Mouse (Mus musculus): ENCODE results near the gene Gm3591. TPM values are rescaled to one million over a fixed set of nuclear protein-coding genes. Genes with fewer than 3 reads are reported as not detected.

The Gm3591 gene
- 1 to 10 TPM in 1 of 2 experiments, under 1 TPM in 1; 0.24 to 1.6 TPM for polyA plus RNA-seq (2017; shearing (Covaris generic))

DNA sequence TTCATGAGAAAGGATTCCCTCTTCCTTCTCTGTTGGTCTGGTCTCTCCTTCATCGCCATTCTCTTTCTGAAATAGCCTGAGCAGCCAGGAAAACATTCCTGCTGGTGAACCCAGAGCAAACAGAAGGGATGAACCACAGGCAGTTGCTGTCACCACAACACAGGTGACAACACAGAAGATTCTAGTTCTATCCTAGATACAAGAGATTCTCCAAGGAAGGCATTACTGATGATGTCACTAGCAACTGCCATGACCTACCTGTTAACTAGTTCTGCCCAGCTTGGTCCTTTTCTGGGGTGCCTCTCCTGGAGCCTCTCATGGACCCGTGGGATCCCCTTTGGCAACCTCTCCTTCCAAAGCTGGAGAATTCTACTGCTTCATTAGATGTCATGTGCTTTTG, at the start of gene Gm3591:
Gene Gm3591 (minus strand): TSS at position 101 of the 400 bp plus-strand sequence.

DNA sequence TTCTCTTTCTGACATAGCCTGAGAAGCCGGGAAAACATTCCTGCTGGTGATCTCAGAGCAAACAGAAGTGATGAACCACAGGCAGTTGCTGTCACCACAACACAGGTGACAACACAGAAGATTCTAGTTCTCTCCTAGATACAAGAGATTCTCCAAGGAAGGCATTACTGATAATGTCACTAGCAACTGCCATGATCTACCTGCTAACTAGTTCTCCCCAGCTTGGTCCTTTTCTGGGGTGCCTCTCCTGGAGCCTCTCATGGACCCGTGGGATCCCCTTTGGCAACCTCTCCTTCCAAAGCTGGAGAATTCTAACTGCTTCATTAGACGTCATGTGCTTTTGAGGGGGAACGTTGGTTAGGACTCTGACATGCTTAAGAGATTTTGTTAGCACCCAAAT, 32.2 kb upstream of the Gm3591 start, which contains the start of gene Gm3594:
Gene Gm3594 (minus strand): TSS at position 101 of the 400 bp plus-strand sequence.

DNA sequence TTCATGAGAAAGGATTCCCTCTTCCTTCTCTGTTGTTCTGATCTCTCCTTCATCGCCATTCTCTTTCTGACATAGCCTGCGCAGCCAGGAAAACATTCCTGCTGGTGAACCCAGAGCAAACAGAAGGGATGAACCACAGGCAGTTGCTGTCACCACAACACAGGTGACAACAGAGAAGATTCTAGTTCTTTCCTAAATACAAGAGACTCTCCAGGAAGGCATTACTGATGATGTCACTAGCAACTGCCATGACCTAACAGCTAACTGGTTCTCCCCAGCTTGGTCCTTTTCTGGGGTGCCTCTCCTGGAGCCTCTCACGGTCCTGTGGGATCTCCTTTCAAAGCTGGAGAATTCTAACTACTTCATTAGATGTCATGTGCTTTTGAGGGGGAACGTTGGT, 22.1 kb downstream of the Gm3591 start, which contains the start of gene Gm16440:
Gene Gm16440 (minus strand): TSS at position 101 of the 400 bp plus-strand sequence.

Other genes starting within 250 kb of the Gm3591 start
- gene Gm21560, start 193.2 kb downstream of the Gm3591 start, polyA plus RNA-seq (2017; shearing (Covaris generic)): under 1 TPM in 1 of 2 experiments, not detected in 1; 0.11 TPM
- 1 to 10 TPM; 1.4 to 2.8 TPM for gene Gm3411, start 125.2 kb downstream of the Gm3591 start, polyA plus RNA-seq (2017; shearing (Covaris generic))
- gene Gm21103, start 107.6 kb downstream of the Gm3591 start, polyA plus RNA-seq (2017; shearing (Covaris generic)): under 1 TPM in 1 of 2 experiments, not detected in 1; 0.34 TPM
- gene Gm3618, start 68.8 kb downstream of the Gm3591 start, polyA plus RNA-seq (2017; shearing (Covaris generic)): not detected
- not detected for gene Gm16440, start 22.2 kb downstream of the Gm3591 start, polyA plus RNA-seq (2017; shearing (Covaris generic))
- not detected for gene Gm3594, start 32.1 kb upstream of the Gm3591 start, polyA plus RNA-seq (2017; shearing (Covaris generic))
- gene Gm8356, start 124.8 kb upstream of the Gm3591 start, polyA plus RNA-seq (2017; shearing (Covaris generic)): under 1 TPM in 1 of 2 experiments, not detected in 1; 0.31 TPM
- not detected for gene Gm3629, start 178.1 kb upstream of the Gm3591 start, polyA plus RNA-seq (2017; shearing (Covaris generic))
- not detected for gene Gm3460, start 209.9 kb upstream of the Gm3591 start, polyA plus RNA-seq (2017; shearing (Covaris generic))

Measured in activated CD4-positive, CD25-positive, alpha-beta regulatory T cell (primary cell).